ENCODE assay signal across 14 mouse cellular contexts in the genomic region with DNA sequence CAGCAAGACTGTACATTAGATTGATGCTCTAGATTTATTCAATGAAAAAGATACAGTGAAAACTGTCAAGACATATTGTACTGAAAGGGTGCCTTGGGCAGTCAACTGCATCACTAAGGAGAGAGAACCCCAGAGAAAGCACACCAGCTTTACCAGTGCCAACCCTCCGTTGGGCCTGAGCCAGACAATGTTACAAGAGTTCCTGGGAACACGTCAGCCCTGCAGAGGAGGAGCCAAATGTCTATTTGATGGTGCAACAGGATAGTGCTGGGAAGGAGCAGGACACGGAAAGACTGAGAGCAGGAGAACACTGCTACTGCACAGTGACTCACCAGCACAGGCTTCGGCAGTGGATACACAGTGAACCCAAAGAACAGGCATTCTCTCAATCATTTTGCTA.
DNase-seq lines count a peak whose midpoint lies in the region; ATAC-seq and TF ChIP-seq lines count a peak whose summit lies in the region.
"Had no signal": no experiment of that assay in that cellular context is flagged by ENCODE, and none has a peak within 500 bp of the region (broad histone marks: within the 10 kb centered on the region; RNA-seq: fewer than 3 reads in every experiment).

No protein-coding gene starts in this region.

- H3K4me3 ChIP-seq in midbrain, embryonic 14.5 days (replicated peaks; ENCODE audit: low read depth, low read length): no peak overlapping the region
- no peak overlapping the region for H3K4me3 ChIP-seq in midbrain, embryonic 10.5 days
- no peak overlapping the region for H3K4me3 ChIP-seq in thymus, adult 2 months (ENCODE audit: control insufficient read depth, insufficient read depth, low read length)
- H3K4me3 ChIP-seq: erythroblast, embryonic 14.5 days; liver, embryonic 13.5 days; stomach, embryonic 15.5 days had no signal

- DNase-seq in heart, postnatal 36 days: peak; percentile 2 to 4
- no peak for DNase-seq in heart, postnatal 25 days (ENCODE audit: low spot score)
- DNase-seq in midbrain, embryonic 14.5 days: peak; percentile 3
- no peak for DNase-seq in midbrain, embryonic 10.5 days (ENCODE audit: low spot score)
- peak; percentile 11 for DNase-seq in NIH3T3 (ENCODE audit: low read depth)
- DNase-seq in adrenal gland, postnatal 36 days: peak; percentile 64
- no peak for DNase-seq in thymus, adult 2 months
- DNase-seq: kidney, postnatal 4 days; liver, embryonic 13.5 days; right cerebral cortex, postnatal 14 days had no signal

- no peaks in the 10 kb centered on the region for H3K9me3 ChIP-seq in midbrain, embryonic 14.5 days (ENCODE audit: control insufficient read depth, low read length)
- no peaks in the 10 kb centered on the region for H3K9me3 ChIP-seq in midbrain, embryonic 10.5 days (replicated peaks)
- H3K9me3 ChIP-seq: liver, embryonic 13.5 days; stomach, embryonic 15.5 days had no signal

- WGBS in midbrain, embryonic 14.5 days: 77% methylated on average over 4 of the region's 4 CpGs
- WGBS in midbrain, embryonic 10.5 days: 79% methylated on average over 4 of the region's 4 CpGs
- WGBS in thymus, adult 2 months: 75% methylated on average over 4 of the region's 4 CpGs

- no peak overlapping the region for H3K4me2 ChIP-seq in midbrain, embryonic 14.5 days (ENCODE audit: low read length)
- H3K4me2 ChIP-seq: liver, embryonic 13.5 days; stomach, embryonic 15.5 days had no signal

- intact Hi-C loops in heart, postnatal 36 days (cut with DNase I): loop anchor here (5.0 kb wide), 1 partner anchor 93 kb away; no protein-coding TSS in a partner anchor
- intact Hi-C loops in heart, postnatal 25 days (cut with DNase I): no loop called here

- no peaks in the 10 kb centered on the region for H3K4me1 ChIP-seq in midbrain, embryonic 14.5 days (ENCODE audit: control insufficient read depth, insufficient read depth, low read length)
- H3K4me1 ChIP-seq in midbrain, embryonic 10.5 days: no peaks in the 10 kb centered on the region
- no peaks in the 10 kb centered on the region for H3K4me1 ChIP-seq in thymus, adult 2 months (replicated peaks; ENCODE audit: control insufficient read depth, insufficient read depth, low read length)
- H3K4me1 ChIP-seq: liver, embryonic 13.5 days; stomach, embryonic 15.5 days had no signal

- no peaks in the 10 kb centered on the region for H3K36me3 ChIP-seq in midbrain, embryonic 14.5 days (ENCODE audit: control insufficient read depth, insufficient read depth, low read length)
- no peaks in the 10 kb centered on the region for H3K36me3 ChIP-seq in midbrain, embryonic 10.5 days
- H3K36me3 ChIP-seq in thymus, adult 2 months (ENCODE audit: control insufficient read depth, insufficient read depth, low read length): no peaks in the 10 kb centered on the region
- H3K36me3 ChIP-seq: liver, embryonic 13.5 days; stomach, embryonic 15.5 days had no signal

- ATAC-seq in midbrain, embryonic 14.5 days (ENCODE audit: low FRiP score, low TSS enrichment): no peak
- no peak for ATAC-seq in megakaryocyte-erythroid progenitor cell, adult 5-6 weeks (replicated peaks; ENCODE audit: low FRiP score, low TSS enrichment, poor library complexity, severe bottlenecking)
- ATAC-seq: intestine, embryonic 16.5 days had no signal

- TF ChIP-seq POLR2A in thymus, adult 2 months (IDR thresholded peaks at IDR 0.05; ENCODE audit: control insufficient read depth, extremely low read depth, insufficient read depth, low read length, poor library complexity): no peak

- H3K9ac ChIP-seq in midbrain, embryonic 14.5 days (replicated peaks; ENCODE audit: low read length): no peak overlapping the region
- H3K9ac ChIP-seq: liver, embryonic 13.5 days; stomach, embryonic 15.5 days had no signal

- no peak overlapping the region for H3K27ac ChIP-seq in midbrain, embryonic 14.5 days (replicated peaks; ENCODE audit: low read depth, low read length)
- no peak overlapping the region for H3K27ac ChIP-seq in midbrain, embryonic 10.5 days (replicated peaks)
- no peak overlapping the region for H3K27ac ChIP-seq in thymus, adult 2 months (ENCODE audit: control insufficient read depth, insufficient read depth, low read length)
- H3K27ac ChIP-seq: liver, embryonic 13.5 days; stomach, embryonic 15.5 days had no signal

- H3K27me3 ChIP-seq in midbrain, embryonic 14.5 days (ENCODE audit: control insufficient read depth, insufficient read depth, low read length): no peaks in the 10 kb centered on the region
- no peaks in the 10 kb centered on the region for H3K27me3 ChIP-seq in midbrain, embryonic 10.5 days (ENCODE audit: low read depth, poor library complexity, severe bottlenecking)
- no peaks in the 10 kb centered on the region for H3K27me3 ChIP-seq in thymus, adult 2 months (ENCODE audit: control insufficient read depth, insufficient read depth, low read length)
- H3K27me3 ChIP-seq: liver, embryonic 13.5 days; stomach, embryonic 15.5 days had no signal

- TF ChIP-seq CTCF in thymus, adult 2 months (IDR thresholded peaks at IDR 0.05; ENCODE audit: borderline replicate concordance, control insufficient read depth, extremely low read depth, insufficient read depth, low read length, poor library complexity): no peak

Comparison
In these comparisons a context has a peak if more than half of its experiments do, and no peak if none do; other contexts are left out.
1. DNase-seq: peak in heart, postnatal 36 days (2 of 2), midbrain, embryonic 14.5 days (single experiment), NIH3T3 (single experiment) and adrenal gland, postnatal 36 days (2 of 2); none in heart, postnatal 25 days (single experiment), midbrain, embryonic 10.5 days (single experiment) and thymus, adult 2 months (single experiment).